Mouse (Mus musculus) heart, embryonic 14.5 days (tissue): ENCODE data around the gene Ptrhd1. TPM values are rescaled to one million over a fixed set of nuclear protein-coding genes. Genes with fewer than 3 reads are reported as not detected.

ENCODE experiments used
- polyA plus RNA-seq: library from polyadenylated mRNA; unstranded; fragments of >200 nt; fragmentation: Nextera tagmentation; extraction: Ambion mirVana; gene quantifications from 2 replicates; pipeline ENCODE4 v1.2.1, GENCODE M21; 2014

Gene Ptrhd1
- polyA plus RNA-seq, 1 experiment from 2014 or later: 7.6 TPM

Other genes starting within 250 kb of the Ptrhd1 start
- 4.4 and 5.6 TPM in 2 replicates for gene Efr3b, start 195.1 kb upstream of the Ptrhd1 start, polyA plus RNA-seq
- gene Dnajc27, start 151.4 kb upstream of the Ptrhd1 start, polyA plus RNA-seq: 7.8 and 8.7 TPM in 2 replicates
- 4.2 and 4.8 TPM in 2 replicates for gene Adcy3, start 100.9 kb upstream of the Ptrhd1 start, polyA plus RNA-seq
- gene Cenpo, start 267 bp downstream of the Ptrhd1 start, polyA plus RNA-seq: 7.3 and 8.1 TPM in 2 replicates
- 14.7 and 14.9 TPM in 2 replicates for gene Ncoa1, start 243.2 kb downstream of the Ptrhd1 start, polyA plus RNA-seq